In the genomic region with DNA sequence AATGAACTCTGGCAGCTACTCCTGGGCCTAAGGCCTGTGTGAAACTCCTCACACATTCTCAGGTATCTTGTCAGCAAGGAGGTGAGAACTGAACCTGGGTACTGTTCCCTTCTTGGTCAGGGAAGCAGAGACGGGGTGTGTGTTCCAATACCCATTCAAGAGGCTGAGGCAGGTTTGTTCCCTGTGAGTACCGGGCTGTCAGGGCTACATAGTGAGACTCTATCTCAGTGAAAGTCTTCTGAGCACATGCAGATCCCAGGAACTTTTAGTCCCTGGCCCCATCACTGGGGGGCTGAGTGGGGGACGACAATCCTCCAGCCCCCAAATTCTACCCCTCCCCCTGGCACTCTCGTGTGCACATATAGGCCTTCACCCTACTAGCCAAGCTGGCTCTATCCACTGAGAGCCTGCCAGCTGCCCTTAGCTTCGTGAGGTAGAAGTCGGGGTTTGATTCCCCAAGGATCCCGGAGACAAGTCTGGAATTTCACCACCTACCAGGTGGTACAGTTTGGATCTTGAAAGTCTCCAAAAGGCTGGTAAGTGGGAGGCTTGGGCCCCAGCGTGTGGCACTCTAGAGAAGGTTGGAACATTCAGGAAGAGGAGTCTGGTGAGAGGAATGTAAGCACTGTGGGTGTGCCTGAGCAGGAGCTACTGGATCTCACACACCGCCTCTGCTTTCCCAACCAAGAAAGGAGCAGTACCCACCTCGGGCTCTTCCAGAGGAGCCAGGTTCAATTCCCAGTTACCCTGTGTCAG, we compare ENCODE assay signal across 18 mouse cellular contexts. TPM values are rescaled to one million over a fixed set of nuclear protein-coding genes. Genes with fewer than 3 reads are reported as not detected.
"Had no signal": no experiment of that assay in that cellular context is flagged by ENCODE, and none has a peak within 500 bp of the region (broad histone marks: within the 10 kb centered on the region; RNA-seq: fewer than 3 reads in every experiment).

No protein-coding gene starts in this region.

- H3K9ac ChIP-seq: kidney, embryonic 15.5 days; liver, embryonic 14.5 days; liver, postnatal 0 days; lung, embryonic 14.5 days had no signal

- H3K27me3 ChIP-seq: kidney, embryonic 15.5 days had no signal

- H3K36me3 ChIP-seq: kidney, embryonic 15.5 days had no signal

- ATAC-seq: liver, postnatal 0 days; lung, postnatal 0 days had no signal

- H3K4me2 ChIP-seq: kidney, embryonic 15.5 days; lung, embryonic 14.5 days; midbrain, embryonic 11.5 days had no signal

- H3K9me3 ChIP-seq: kidney, embryonic 15.5 days had no signal

- H3K27ac ChIP-seq: kidney, embryonic 15.5 days; left cerebral cortex, adult 2 months; liver, embryonic 14.5 days; macrophage had no signal

- DNase-seq: kidney, adult 8-10 months; kidney, postnatal 10 days; kidney, postnatal 36 days; layer of hippocampus, postnatal 36 days; liver, postnatal 0 days; lung, embryonic 14.5 days; midbrain, embryonic 14.5 days; thymus, adult 2 months; thymus, postnatal 14 days; thymus, postnatal 4 days had no signal

- H3K4me3 ChIP-seq: kidney, embryonic 15.5 days; left cerebral cortex, adult 2 months had no signal

RNA-seq across cellular contexts. Expression of a gene that starts 2.9 kb away (rescaled TPM):
- total RNA-seq: midbrain, postnatal 0 days had no signal
- polyA plus RNA-seq: midbrain, postnatal 0 days; small intestine, adult 2 months had no signal

RNA-seq across cellular contexts. Expression of a gene that starts 50.1 kb away (rescaled TPM):
- polyA plus RNA-seq: macrophage had no signal
